Mouse (Mus musculus): ENCODE results near the gene Gpld1.

DNA sequence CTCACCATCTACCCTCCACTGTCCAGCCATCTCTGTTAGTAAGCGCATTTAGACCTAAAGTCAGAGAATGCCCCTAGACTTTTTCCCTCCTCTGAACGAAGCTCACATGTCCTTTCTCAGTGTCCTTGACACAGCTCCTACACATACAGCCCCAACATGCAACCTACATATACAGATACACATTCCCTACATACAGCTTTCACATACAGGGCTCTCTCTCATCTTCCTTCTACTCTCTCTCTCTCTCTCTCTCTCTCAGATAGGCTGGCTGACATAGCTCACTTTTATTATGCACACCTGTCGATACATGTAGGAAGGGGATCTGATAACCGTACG, 6.2 kb upstream of the Gpld1 start:
- no peak for TF ChIP-seq CTCF (IDR thresholded peaks at IDR 0.05; ENCODE audit: control insufficient read depth, insufficient read depth, insufficient replicate concordance, low read depth, low read length)
- no peak for TF ChIP-seq POLR2A (IDR thresholded peaks at IDR 0.05; ENCODE audit: control insufficient read depth, low read depth, low read length)

All from testis, adult 2 months (tissue).